Comparison of ENCODE assay signal across 8 mouse cellular contexts in genomic region chr8:107056076-107056972, GRCm38 (mm10). TPM values are rescaled to one million over a fixed set of nuclear protein-coding genes. Genes with fewer than 3 reads are reported as not detected.
DNase-seq lines count a peak whose midpoint lies in the region; ATAC-seq lines count a peak whose summit lies in the region.

Gene Cog8 (minus strand): TSS chr8:107056689.
Gene Nip7 (plus strand): TSS chr8:107056877.

- WGBS in heart, embryonic 13.5 days = under 1% methylated on average over 88 of the region's 88 CpGs
- under 1% methylated on average over 88 of the region's 88 CpGs for WGBS in liver, embryonic 12.5 days (ENCODE audit: insufficient replicate concordance)
- under 1% methylated on average over 88 of the region's 88 CpGs for WGBS in stomach, embryonic 15.5 days

- H3K36me3 ChIP-seq in heart, embryonic 13.5 days = peaks cover 63% of the 10 kb centered on the region
- H3K36me3 ChIP-seq in liver, embryonic 12.5 days = peaks cover 69% of the 10 kb centered on the region
- peaks cover 26% of the 10 kb centered on the region for H3K36me3 ChIP-seq in stomach, embryonic 15.5 days

- peak within 1 kb of the TSS; percentile 98 for H3K4me2 ChIP-seq in heart, embryonic 13.5 days
- H3K4me2 ChIP-seq in liver, embryonic 12.5 days = peak within 1 kb of the TSS; percentile 91
- peak within 1 kb of the TSS; percentile 88 for H3K4me2 ChIP-seq in stomach, embryonic 15.5 days

- H3K9ac ChIP-seq in heart, embryonic 13.5 days = peak within 1 kb of the TSS; percentile 96
- peak within 1 kb of the TSS; percentile 91 for H3K9ac ChIP-seq in liver, embryonic 12.5 days
- peak within 1 kb of the TSS; percentile 75 for H3K9ac ChIP-seq in stomach, embryonic 15.5 days

- H3K27ac ChIP-seq in brown adipose tissue, adult 24 weeks (replicated peaks; ENCODE audit: low read depth, low read length) = peak within 1 kb of the TSS; percentile 80
- H3K27ac ChIP-seq in heart, embryonic 13.5 days (replicated peaks) = peak within 1 kb of the TSS; percentile 76
- peak within 1 kb of the TSS; percentile 82 for H3K27ac ChIP-seq in liver, embryonic 12.5 days
- H3K27ac ChIP-seq in stomach, embryonic 15.5 days = peak within 1 kb of the TSS; percentile 74

- ATAC-seq in heart, embryonic 13.5 days (ENCODE audit: extremely low read depth, insufficient number of reproducible peaks, low FRiP score, low TSS enrichment) = peak; percentile 90
- peak; percentile 89 for ATAC-seq in liver, embryonic 12.5 days
- peak; percentile 96 for ATAC-seq in stomach, embryonic 15.5 days (ENCODE audit: insufficient read depth, low FRiP score, low read depth)

- no peaks in the 10 kb centered on the region for H3K9me3 ChIP-seq in heart, embryonic 13.5 days
- no peaks in the 10 kb centered on the region; the same call in 1 of the 2 replicates for H3K9me3 ChIP-seq in liver, embryonic 12.5 days (replicated peaks)
- no peaks in the 10 kb centered on the region for H3K9me3 ChIP-seq in stomach, embryonic 15.5 days

- DNase-seq in CD4-positive, CD25-positive, alpha-beta regulatory T cell, adult 2 months (ENCODE audit: low read depth, low spot score) = peak; percentile 97
- peak; percentile 77 for DNase-seq in fat pad, adult 2 months (ENCODE audit: extremely low read depth, low read depth, low spot score)
- peak; percentile 97 for DNase-seq in kidney, postnatal 10 days
- peak; percentile 94 to 96 for DNase-seq in natural killer cell, adult 2 months (ENCODE audit: low spot score in 2 of 2)

- peaks cover 3% of the 10 kb centered on the region; the same call in 1 of the 2 replicates for H3K4me1 ChIP-seq in brown adipose tissue, adult 24 weeks (ENCODE audit: control insufficient read depth, insufficient read depth, insufficient read length, low read length)
- peaks cover 21% of the 10 kb centered on the region for H3K4me1 ChIP-seq in heart, embryonic 13.5 days
- H3K4me1 ChIP-seq in liver, embryonic 12.5 days = peaks cover 31% of the 10 kb centered on the region
- peaks cover 11% of the 10 kb centered on the region; the same call in 1 of the 2 replicates for H3K4me1 ChIP-seq in stomach, embryonic 15.5 days

- H3K4me3 ChIP-seq in brown adipose tissue, adult 24 weeks (ENCODE audit: insufficient read depth, low read depth, low read length) = peak within 1 kb of the TSS; percentile 85
- peak within 1 kb of the TSS; percentile 100 for H3K4me3 ChIP-seq in heart, embryonic 13.5 days
- peak within 1 kb of the TSS; percentile 96 for H3K4me3 ChIP-seq in liver, embryonic 12.5 days
- peak within 1 kb of the TSS; percentile 97 for H3K4me3 ChIP-seq in stomach, embryonic 15.5 days (replicated peaks)

- H3K27me3 ChIP-seq in heart, embryonic 13.5 days (replicated peaks) = no peaks in the 10 kb centered on the region
- H3K27me3 ChIP-seq in liver, embryonic 12.5 days (replicated peaks) = no peaks in the 10 kb centered on the region
- H3K27me3 ChIP-seq in stomach, embryonic 15.5 days (replicated peaks) = no peaks in the 10 kb centered on the region

RNA-seq across cellular contexts. Expression of gene Cog8, which starts in this region (rescaled TPM):
- 12.9 and 22.0 TPM in 2 replicates for polyA plus RNA-seq in brown adipose tissue, adult 24 weeks (2012; ENCODE audit: insufficient read depth, insufficient read length, missing spikeins)
- polyA plus RNA-seq in heart, embryonic 13.5 days (2015; fragmentation: Nextera tagmentation; extraction: Ambion mirVana) = 24.8 and 25.9 TPM in 2 replicates
- 31.2 and 32.2 TPM in 2 replicates for polyA plus RNA-seq in liver, embryonic 12.5 days (2016; fragmentation: Nextera tagmentation; extraction: Ambion mirVana)
- 36.8 and 39.4 TPM in 2 replicates for polyA plus RNA-seq in stomach, embryonic 15.5 days (2015; fragmentation: Nextera tagmentation; extraction: Ambion mirVana)

RNA-seq across cellular contexts. Expression of gene Nip7, which starts in this region (rescaled TPM):
- polyA plus RNA-seq in brown adipose tissue, adult 24 weeks (2012; ENCODE audit: insufficient read depth, insufficient read length, missing spikeins) = 21.5 and 22.2 TPM in 2 replicates
- 51.7 and 59.1 TPM in 2 replicates for polyA plus RNA-seq in heart, embryonic 13.5 days (2015; fragmentation: Nextera tagmentation; extraction: Ambion mirVana)
- 83.4 and 83.8 TPM in 2 replicates for polyA plus RNA-seq in liver, embryonic 12.5 days (2016; fragmentation: Nextera tagmentation; extraction: Ambion mirVana)
- 73.0 and 82.9 TPM in 2 replicates for polyA plus RNA-seq in stomach, embryonic 15.5 days (2015; fragmentation: Nextera tagmentation; extraction: Ambion mirVana)

Comparison
In these comparisons a context has a peak if more than half of its experiments do, and no peak if none do; other contexts are left out.
1. Peak in every context shown above with its lines: DNase-seq, ATAC-seq, H3K4me3 ChIP-seq and H3K27ac ChIP-seq.